Mouse (Mus musculus) hindbrain, embryonic 16.5 days (tissue): ENCODE measurements around the gene Pttg1ip. TPM values are rescaled to one million over a fixed set of nuclear protein-coding genes. Genes with fewer than 3 reads are reported as not detected.

Experiments used
- ATAC-seq: fragments of 200-750 bp; cut with Nextera tagmentation; 2 replicates; pipeline ENCODE4 v1.8.0; 2017; ENCODE audit warnings: moderate TSS enrichment, moderate library complexity
- H3K27ac ChIP-seq: fragments of 300-500 bp; sonication (generic); 2 replicates; pipeline ENCODE4 v1.5.1; 2014; ENCODE audit warnings: low read depth, mild to moderate bottlenecking, control low read depth, low read length, moderate library complexity
- H3K27me3 ChIP-seq: fragments of 300-500 bp; sonication (generic); replicated peaks from 2 replicates; pipeline ENCODE4 v1.6.1; 2014; ENCODE audit warnings: low read length; ENCODE audit not compliant: control insufficient read depth, insufficient read depth
- H3K36me3 ChIP-seq: fragments of 300-500 bp; sonication (generic); 2 replicates; pipeline ENCODE4 v1.6.1; 2014; ENCODE audit warnings: mild to moderate bottlenecking, low read length, moderate library complexity, mixed read lengths; ENCODE audit not compliant: control insufficient read depth, insufficient read depth
- H3K4me1 ChIP-seq: fragments of 300-500 bp; sonication (generic); 2 replicates; pipeline ENCODE4 v1.6.1; 2014; ENCODE audit warnings: low read depth, low read length; ENCODE audit not compliant: control insufficient read depth, insufficient read depth
- H3K4me2 ChIP-seq: fragments of 300-500 bp; sonication (generic); 2 replicates; pipeline ENCODE4 v1.6.1; 2014; ENCODE audit warnings: mild to moderate bottlenecking, low read length, control low read depth, moderate library complexity
- H3K4me3 ChIP-seq: fragments of 300-500 bp; sonication (generic); 2 replicates; pipeline ENCODE4 v1.5.1; 2014; ENCODE audit warnings: mild to moderate bottlenecking, low read length, control low read depth, moderate library complexity
- H3K9ac ChIP-seq: fragments of 300-500 bp; sonication (generic); 2 replicates; pipeline ENCODE4 v1.6.1; 2014; ENCODE audit warnings: low read depth, mild to moderate bottlenecking, control low read depth, low read length, moderate library complexity
- H3K9me3 ChIP-seq: fragments of 300-500 bp; sonication (generic); 2 replicates; pipeline ENCODE4 v1.6.1; 2014; ENCODE audit warnings: mild to moderate bottlenecking, low read length, moderate library complexity; ENCODE audit not compliant: control insufficient read depth
- WGBS: fragments of 180-500 bp; shearing (Covaris S2); extraction: QIAGEN DNeasy Blood & Tissue Kit; methylation state at CpG from one replicate; pipeline ENCODE4 v1.1.7; 2014; 5-methylcytosine and 5-hydroxymethylcytosine counted together
- polyA plus RNA-seq: library from polyadenylated mRNA; unstranded; fragments of >200 nt; fragmentation: Nextera tagmentation; extraction: Ambion mirVana; gene quantifications from 2 replicates; pipeline ENCODE4 v1.2.1, GENCODE M21; 2015

Pttg1ip gene
- polyA plus RNA-seq, 1 experiment from 2014 or later, result 84.4 TPM

DNA sequence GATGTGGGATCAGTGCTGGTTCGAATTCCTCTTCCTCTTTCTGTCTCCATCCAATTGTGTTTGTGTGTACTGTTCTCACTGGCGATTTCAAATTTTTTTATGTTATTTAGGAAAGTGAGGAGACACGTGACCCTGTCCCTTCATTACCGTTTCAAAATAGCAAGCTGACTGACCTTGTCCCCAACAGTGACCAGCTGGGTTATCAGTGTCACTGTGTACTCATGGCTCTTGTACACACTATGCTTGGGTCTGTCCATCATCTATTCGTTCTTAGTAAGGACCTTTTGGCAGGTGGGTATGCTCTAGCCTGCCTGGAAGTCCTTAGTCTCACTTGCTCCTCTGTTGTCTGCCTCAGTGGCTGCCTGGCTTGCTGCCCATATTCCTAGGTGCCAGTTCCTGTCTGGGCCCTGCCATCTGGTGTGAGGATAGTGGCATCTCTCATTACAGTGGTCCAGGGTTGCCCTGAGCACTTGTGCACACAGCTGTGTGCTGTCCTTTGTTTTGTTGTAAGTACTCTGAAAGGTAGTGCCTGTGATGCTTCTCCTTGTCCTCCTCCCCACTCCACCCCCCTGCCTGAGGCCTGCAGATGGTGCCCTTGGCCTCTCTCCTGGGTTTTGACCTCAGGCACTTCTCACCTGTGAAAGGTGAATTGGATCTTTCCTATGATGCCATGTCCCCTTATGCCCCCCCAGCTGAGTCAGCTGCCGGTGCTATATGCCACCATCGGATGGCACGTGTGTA, 28.9 kb downstream of the Pttg1ip start:
- no peak overlapping the region for H3K9ac ChIP-seq
- no peak overlapping the region for H3K4me3 ChIP-seq

DNA sequence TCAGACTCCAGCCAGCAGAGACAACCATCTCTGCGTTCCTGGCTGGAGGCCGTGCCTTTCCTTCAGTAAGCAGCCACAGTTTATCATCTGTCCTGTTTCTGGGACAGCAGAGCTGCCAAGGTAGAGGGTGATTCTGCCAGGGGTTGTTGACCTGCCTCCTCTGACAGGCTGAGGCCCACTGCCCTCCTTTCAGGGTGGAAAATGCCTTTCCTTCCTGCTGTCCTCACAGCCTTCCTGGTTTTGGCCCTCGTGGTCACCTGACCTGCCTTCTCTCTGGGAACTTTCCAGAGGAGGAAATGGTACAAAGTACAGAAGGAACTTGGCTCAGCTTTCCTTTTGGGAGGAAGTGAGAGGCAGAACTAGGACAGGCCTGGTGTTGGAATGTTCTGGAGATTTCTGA, 31.9 kb downstream of the Pttg1ip start:
- no peak for ATAC-seq
- peaks cover 39% of the 10 kb centered on the region for H3K36me3 ChIP-seq
- no peaks in the 10 kb centered on the region for H3K4me1 ChIP-seq
- H3K9me3 ChIP-seq, result no peaks in the 10 kb centered on the region
- no peak overlapping the region for H3K27ac ChIP-seq
- no peak overlapping the region for H3K9ac ChIP-seq
- WGBS, result 93% methylated on average over 3 of the region's 3 CpGs
- no peak overlapping the region for H3K4me3 ChIP-seq
- H3K4me2 ChIP-seq, result no peak overlapping the region
- no peaks in the 10 kb centered on the region for H3K27me3 ChIP-seq

More for the DNA sequence above, 28.9 kb downstream of the Pttg1ip start:
- H3K4me2 ChIP-seq, result no peak overlapping the region
- no peak overlapping the region for H3K27ac ChIP-seq
- H3K36me3 ChIP-seq, result peaks cover 15% of the 10 kb centered on the region
- H3K27me3 ChIP-seq, result no peaks in the 10 kb centered on the region
- ATAC-seq, result no peak
- WGBS, result 83% methylated on average over 8 of the region's 8 CpGs
- peaks cover 12% of the 10 kb centered on the region for H3K4me1 ChIP-seq
- no peaks in the 10 kb centered on the region for H3K9me3 ChIP-seq

- no peak overlapping the region for H3K9ac ChIP-seq
- H3K4me2 ChIP-seq, result no peak overlapping the region
- no peaks in the 10 kb centered on the region for H3K4me1 ChIP-seq
- H3K36me3 ChIP-seq, result peaks cover 40% of the 10 kb centered on the region
- WGBS, result 92% methylated on average over 8 of the region's 8 CpGs
- no peaks in the 10 kb centered on the region for H3K27me3 ChIP-seq
- H3K27ac ChIP-seq, result no peak overlapping the region
- no peak for ATAC-seq
- H3K4me3 ChIP-seq, result no peak overlapping the region
- no peaks in the 10 kb centered on the region for H3K9me3 ChIP-seq
Observed at GRCm38 (mm10) chr10:77615647-77616046, 34.1 kb downstream of the Pttg1ip start.

DNA sequence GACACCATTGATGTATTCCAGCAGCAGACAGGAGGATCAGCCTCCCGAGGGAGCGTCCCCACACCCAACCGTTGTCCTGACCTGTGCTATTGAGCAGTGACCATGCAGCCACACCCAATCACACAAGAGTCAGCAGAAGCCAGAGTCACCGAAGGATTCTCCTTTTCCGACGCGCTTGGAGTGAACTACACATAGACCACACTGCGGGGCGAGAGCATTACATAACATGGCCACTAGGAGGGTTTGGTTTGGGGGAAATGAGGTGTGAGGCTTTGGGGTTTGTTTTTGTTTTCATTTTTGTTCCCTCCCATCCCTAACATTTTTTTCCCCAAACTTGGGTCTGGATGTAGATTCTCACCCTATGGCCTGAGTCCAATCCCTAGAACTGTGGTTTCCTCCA, 34.6 kb downstream of the Pttg1ip start:
- Histone ChIP-seq H3K4me2 (no peak overlapping the region), H3K4me1 (no peaks in the 10 kb centered on the region), H3K9ac (no peak overlapping the region), H3K27me3 (no peaks in the 10 kb centered on the region), H3K36me3 (peaks cover 40% of the 10 kb centered on the region), H3K9me3 (no peaks in the 10 kb centered on the region), H3K4me3 (no peak overlapping the region), H3K27ac (no peak overlapping the region)
- no peak for ATAC-seq
- 94% methylated on average over 9 of the region's 9 CpGs for WGBS

- 96% methylated on average over 7 of the region's 7 CpGs for WGBS
- H3K27ac ChIP-seq, result no peak overlapping the region
- no peak overlapping the region for H3K4me3 ChIP-seq
- H3K4me1 ChIP-seq, result peaks cover 4% of the 10 kb centered on the region; the same call in 1 of the 2 replicates
- H3K9ac ChIP-seq, result no peak overlapping the region
- H3K36me3 ChIP-seq, result peaks cover 37% of the 10 kb centered on the region
- no peak for ATAC-seq
- H3K4me2 ChIP-seq, result no peak overlapping the region
- no peaks in the 10 kb centered on the region for H3K27me3 ChIP-seq
- H3K9me3 ChIP-seq, result no peaks in the 10 kb centered on the region
Observed at GRCm38 (mm10) chr10:77616926-77617325, 35.4 kb downstream of the Pttg1ip start.

DNA sequence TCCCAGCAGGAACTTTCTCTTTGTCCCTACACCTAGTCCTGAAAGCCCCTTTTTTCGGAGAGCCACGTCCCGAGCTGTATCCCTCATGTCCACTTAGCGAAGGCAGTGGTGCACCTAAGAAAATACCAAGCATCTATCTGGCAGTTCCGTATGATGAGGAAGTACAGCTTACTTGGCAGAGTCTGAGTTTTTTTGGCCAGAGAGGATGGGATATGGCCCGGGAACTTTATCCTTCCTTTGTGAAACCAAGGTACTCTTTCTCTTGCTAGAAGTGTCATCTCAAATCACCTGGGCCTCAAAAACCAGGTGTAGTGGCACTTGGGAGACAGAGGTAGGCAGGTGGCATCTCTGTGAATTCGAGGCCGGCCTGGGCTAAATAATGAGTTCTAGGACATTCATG, 40.0 kb downstream of the Pttg1ip start:
- WGBS, result 77% methylated on average over 8 of the region's 8 CpGs
- H3K9ac ChIP-seq, result peak overlapping the region; percentile 95
- peak overlapping the region; percentile 96 for H3K4me3 ChIP-seq
- peak overlapping the region; percentile 79 for H3K4me2 ChIP-seq
- H3K9me3 ChIP-seq, result no peaks in the 10 kb centered on the region
- H3K36me3 ChIP-seq, result peaks cover 18% of the 10 kb centered on the region
- H3K27me3 ChIP-seq, result no peaks in the 10 kb centered on the region
- H3K4me1 ChIP-seq, result peaks cover 29% of the 10 kb centered on the region
- ATAC-seq, result no peak
- H3K27ac ChIP-seq, result peak overlapping the region; percentile 89

- peak; percentile 94 for ATAC-seq
- Histone ChIP-seq H3K4me2 (peak within 1 kb of the TSS; percentile 79), H3K9me3 (no peaks in the 10 kb centered on the region), H3K4me3 (peak within 1 kb of the TSS; percentile 96), H3K4me1 (peaks cover 29% of the 10 kb centered on the region), H3K9ac (peak within 1 kb of the TSS; percentile 95), H3K27ac (peak within 1 kb of the TSS; percentile 89), H3K36me3 (peaks cover 11% of the 10 kb centered on the region), H3K27me3 (no peaks in the 10 kb centered on the region)
- whole genome bisulfite sequencing, result 1% methylated on average over 92 of the region's 96 CpGs
Observed at GRCm38 (mm10) chr10:77622055-77622988, 40.8 kb downstream of the Pttg1ip start, which contains the start of gene Ube2g2. Gene Ube2g2, plus strand, starts transcription at chr10:77622275.

- Histone ChIP-seq H3K4me2 (peak overlapping the region; percentile 79), H3K27ac (peak overlapping the region; percentile 49), H3K27me3 (no peaks in the 10 kb centered on the region), H3K9me3 (no peaks in the 10 kb centered on the region), H3K4me1 (peaks cover 29% of the 10 kb centered on the region), H3K9ac (peak overlapping the region; percentile 95), H3K36me3 (peaks cover 4% of the 10 kb centered on the region), H3K4me3 (peak overlapping the region; percentile 96)
- ATAC-seq, result peak; percentile 59
- WGBS, result 2% methylated on average over 8 of the region's 8 CpGs
Observed at GRCm38 (mm10) chr10:77623069-77623492, 41.6 kb downstream of the Pttg1ip start.
